Mouse (Mus musculus) neural tube, embryonic 14.5 days (tissue): Measurements from ENCODE around the gene D030056L22Rik. TPM values are rescaled to one million over a fixed set of nuclear protein-coding genes. Genes with fewer than 3 reads are reported as not detected.

Experiments used
- ATAC-seq: fragments of 200-750 bp; cut with Nextera tagmentation; 2 replicates; pipeline ENCODE4 v1.8.0; 2017; ENCODE audit warnings: low read depth, mild to moderate bottlenecking, moderate TSS enrichment, moderate library complexity
- H3K27ac ChIP-seq: fragments of 300-500 bp; sonication (generic); 2 replicates; pipeline ENCODE4 v1.5.1; 2014; ENCODE audit warnings: low read depth, mild to moderate bottlenecking, control low read depth, low read length, moderate library complexity, mixed read lengths
- H3K27me3 ChIP-seq: fragments of 300-500 bp; sonication (generic); 2 replicates; pipeline ENCODE4 v1.6.1; 2014; ENCODE audit warnings: low read length; ENCODE audit not compliant: control insufficient read depth, insufficient read depth
- H3K36me3 ChIP-seq: fragments of 300-500 bp; sonication (generic); 2 replicates; pipeline ENCODE4 v1.6.1; 2014; ENCODE audit warnings: low read length, mixed read lengths; ENCODE audit not compliant: control insufficient read depth, insufficient read depth
- H3K4me1 ChIP-seq: fragments of 300-500 bp; sonication (generic); 2 replicates; pipeline ENCODE4 v1.6.1; 2014; ENCODE audit warnings: low read length; ENCODE audit not compliant: control insufficient read depth, insufficient read depth
- H3K4me2 ChIP-seq: fragments of 300-500 bp; sonication (generic); 2 replicates; pipeline ENCODE4 v1.6.1; 2014; ENCODE audit warnings: mild to moderate bottlenecking, low read depth, low read length, control low read depth
- H3K4me3 ChIP-seq: fragments of 300-500 bp; sonication (generic); 2 replicates; pipeline ENCODE4 v1.5.1; 2014; ENCODE audit warnings: low read depth, low read length, control low read depth, mixed read lengths
- H3K9ac ChIP-seq: fragments of 300-500 bp; sonication (generic); replicated peaks from 2 replicates; pipeline ENCODE4 v1.6.1; 2014; ENCODE audit warnings: low read depth, mild to moderate bottlenecking, control low read depth, low read length, mixed read lengths
- H3K9me3 ChIP-seq: fragments of 300-500 bp; sonication (generic); 2 replicates; pipeline ENCODE4 v1.6.1; 2016; ENCODE audit warnings: low read length; ENCODE audit not compliant: control insufficient read depth
- WGBS: fragments of 180-500 bp; shearing (Covaris S2); extraction: QIAGEN DNeasy Blood & Tissue Kit; methylation state at CpG from one replicate; pipeline ENCODE4 v1.1.7; 2014; 5-methylcytosine and 5-hydroxymethylcytosine counted together
- polyA plus RNA-seq: library from polyadenylated mRNA; unstranded; fragments of >200 nt; fragmentation: Nextera tagmentation; extraction: Ambion mirVana; gene quantifications from 2 replicates; pipeline ENCODE4 v1.2.1, GENCODE M21; 2014

The D030056L22Rik gene
- polyA plus RNA-seq, result 63.3 and 66.7 TPM in 2 replicates

DNA sequence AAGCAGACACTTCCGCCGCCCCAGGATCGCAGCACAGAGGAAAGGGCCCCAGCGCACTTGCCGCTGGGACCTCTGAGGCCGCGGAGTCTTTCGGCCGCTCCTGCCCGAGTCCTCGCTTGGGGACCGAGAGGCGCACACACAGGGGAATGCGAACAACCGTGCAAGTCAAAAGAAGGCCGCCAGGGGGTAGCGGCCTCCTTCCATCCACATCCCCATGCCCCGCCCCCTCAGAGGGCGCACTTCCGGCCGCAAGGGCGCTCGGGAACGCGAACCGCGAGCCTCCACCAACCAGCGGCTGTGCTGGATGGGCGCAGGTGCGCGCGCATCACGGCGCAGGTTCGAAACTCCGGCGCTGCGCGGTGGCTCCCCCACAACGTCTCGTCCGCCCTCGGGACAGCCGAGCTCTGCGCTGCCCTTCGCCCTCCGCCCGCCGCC lies at the start of gene D030056L22Rik:
Gene D030056L22Rik (plus strand): TSS at position 328 of the 435 bp plus-strand sequence.
- Histone ChIP-seq H3K27me3 (no peaks in the 10 kb centered on the region), H3K27ac (peak within 1 kb of the TSS; percentile 90), H3K4me2 (peak within 1 kb of the TSS; percentile 95), H3K9me3 (no peaks in the 10 kb centered on the region), H3K9ac (peak within 1 kb of the TSS; percentile 78), H3K4me1 (peaks cover 10% of the 10 kb centered on the region; the same call in 1 of the 2 replicates), H3K36me3 (no peaks in the 10 kb centered on the region), H3K4me3 (peak within 1 kb of the TSS; percentile 75)
- ATAC-seq, result peak; percentile 99
- WGBS, result 0% methylated on average over 31 of the region's 49 CpGs

DNA sequence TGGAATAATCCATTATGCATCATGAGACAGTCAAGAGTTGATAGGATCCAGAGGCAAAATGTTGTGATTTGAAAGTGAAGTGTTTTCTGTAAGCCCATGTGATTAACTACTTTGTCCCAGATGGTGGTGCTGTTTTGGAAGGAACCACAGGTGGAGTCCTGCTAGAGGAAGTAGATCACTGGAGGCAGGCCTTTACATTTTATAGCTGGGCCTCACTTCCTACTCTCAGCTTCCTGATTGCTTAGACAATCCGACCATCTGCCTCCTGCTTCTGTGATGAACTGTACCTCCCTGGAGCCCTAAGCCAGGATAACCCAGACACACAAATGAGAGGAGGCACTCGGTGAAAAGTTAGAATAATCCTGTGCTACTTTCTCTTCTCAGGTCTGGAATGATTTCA lies 49.1 kb upstream of the D030056L22Rik start:
- Histone ChIP-seq H3K9me3 (no peaks in the 10 kb centered on the region), H3K4me1 (no peaks in the 10 kb centered on the region), H3K27ac (no peak overlapping the region), H3K27me3 (no peaks in the 10 kb centered on the region), H3K4me3 (no peak overlapping the region), H3K36me3 (no peaks in the 10 kb centered on the region), H3K9ac (no peak overlapping the region), H3K4me2 (no peak overlapping the region)
- WGBS, result 62% methylated on average over 2 of the region's 2 CpGs
- ATAC-seq, result no peak

DNA sequence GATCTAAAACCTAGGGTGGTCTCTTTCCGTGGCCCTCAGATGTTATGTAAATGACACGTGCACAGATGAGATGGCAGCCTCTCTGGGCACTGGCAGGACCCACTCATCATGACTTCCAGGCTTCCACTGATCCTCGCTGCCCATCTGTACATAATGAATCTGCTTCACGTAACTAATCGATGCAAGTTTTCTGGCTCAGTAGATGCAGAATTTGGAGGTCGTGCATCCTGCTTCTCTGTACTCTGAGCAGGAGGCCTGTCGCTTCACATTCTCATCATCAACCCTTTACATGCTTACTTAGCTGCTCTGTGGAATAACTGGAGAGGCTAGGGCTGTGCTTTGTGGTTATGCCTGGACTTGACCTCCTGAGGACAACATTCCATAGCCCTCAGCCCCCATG lies 46.0 kb upstream of the D030056L22Rik start:
- Histone ChIP-seq H3K9ac (no peak overlapping the region), H3K4me1 (peaks cover 5% of the 10 kb centered on the region; the same call in 1 of the 2 replicates), H3K27me3 (no peaks in the 10 kb centered on the region), H3K36me3 (no peaks in the 10 kb centered on the region), H3K9me3 (no peaks in the 10 kb centered on the region), H3K27ac (no peak overlapping the region), H3K4me3 (no peak overlapping the region), H3K4me2 (no peak overlapping the region)
- no peak for ATAC-seq
- 88% methylated on average over 7 of the region's 7 CpGs for WGBS

DNA sequence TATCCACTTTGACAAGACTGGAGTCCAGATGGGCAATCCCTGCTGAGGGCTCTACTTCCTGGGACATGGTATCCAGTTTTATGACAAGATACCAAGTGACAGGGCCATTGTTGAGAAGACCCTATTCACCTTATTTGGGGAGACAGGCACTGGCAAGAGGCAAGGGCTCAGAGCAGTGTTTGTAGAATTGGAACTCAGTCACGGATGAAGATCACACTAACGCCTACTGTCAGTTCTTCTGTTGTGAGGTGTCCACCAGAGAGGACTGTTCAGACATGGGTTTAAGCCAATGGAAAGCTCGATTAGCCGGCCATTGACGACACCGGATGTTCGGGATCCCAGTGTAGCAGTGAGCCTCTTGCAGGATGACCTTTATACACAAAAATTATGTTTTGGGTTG lies 43.4 kb upstream of the D030056L22Rik start:
- Histone ChIP-seq H3K9me3 (no peaks in the 10 kb centered on the region), H3K27ac (no peak overlapping the region), H3K9ac (no peak overlapping the region), H3K4me1 (peaks cover 20% of the 10 kb centered on the region), H3K36me3 (no peaks in the 10 kb centered on the region), H3K27me3 (no peaks in the 10 kb centered on the region), H3K4me2 (no peak overlapping the region), H3K4me3 (no peak overlapping the region)
- ATAC-seq, result no peak
- 95% methylated on average over 7 of the region's 7 CpGs for WGBS

DNA sequence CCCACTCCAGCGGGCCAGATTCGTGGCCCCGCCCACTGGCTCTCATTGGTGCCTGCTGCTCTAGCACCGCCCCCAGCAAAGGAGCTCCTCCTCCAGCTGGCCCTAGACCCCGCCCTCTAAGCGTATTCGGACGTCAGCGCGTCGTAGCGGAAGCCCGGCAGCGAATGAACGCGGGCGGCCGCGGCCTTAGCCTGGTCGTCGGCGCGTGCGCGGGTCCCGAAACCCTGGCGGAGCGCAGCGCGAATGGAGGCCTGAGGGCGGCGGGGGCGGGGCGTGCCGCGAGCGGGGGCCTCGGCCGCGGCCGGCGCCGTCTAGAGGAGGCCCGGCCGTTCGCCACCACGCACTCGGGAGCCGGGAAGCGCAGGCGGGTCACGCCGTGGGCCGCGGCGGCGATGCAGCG lies 42.4 kb upstream of the D030056L22Rik start, which contains the start of gene Carnmt1:
Gene Carnmt1 (plus strand): TSS at position 157 of the 400 bp plus-strand sequence.
- WGBS, result under 1% methylated on average over 46 of the region's 58 CpGs
- peak within 1 kb of the TSS; percentile 75 for H3K4me2 ChIP-seq
- peak; percentile 98 for ATAC-seq

DNA sequence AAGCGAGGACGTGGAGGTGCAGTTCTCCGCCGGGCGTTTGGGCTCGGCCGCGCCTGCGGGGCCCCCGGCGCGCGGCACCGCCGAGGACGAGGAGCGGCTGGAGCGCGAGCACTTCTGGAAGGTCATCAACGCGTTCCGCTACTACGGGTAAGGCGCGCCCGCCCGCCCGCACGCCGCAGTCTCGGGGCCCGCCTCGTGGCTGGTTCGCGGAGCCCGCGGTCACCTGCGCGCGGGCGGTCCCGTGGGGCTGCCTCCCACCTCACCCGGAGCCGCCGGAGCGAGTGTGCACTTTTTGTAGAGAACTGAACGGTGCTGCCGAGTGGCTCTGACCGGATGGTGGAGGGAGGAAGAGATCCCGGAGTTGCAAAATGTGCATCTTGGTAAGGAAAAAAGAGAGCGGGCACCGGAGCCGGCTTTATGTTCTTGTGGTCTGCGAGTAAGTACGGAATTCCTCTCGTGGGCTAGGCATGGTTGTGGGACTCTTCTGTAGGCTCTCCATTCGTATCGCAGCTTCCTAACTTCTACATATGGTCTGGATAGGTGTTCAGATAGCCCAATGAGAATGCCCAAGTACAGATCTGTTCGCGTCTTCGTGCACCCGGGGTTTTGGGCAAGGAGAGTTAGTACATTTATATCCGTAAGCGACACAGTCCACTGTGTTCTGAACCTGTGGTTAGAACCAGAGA lies 41.8 kb upstream of the D030056L22Rik start:
- H3K9me3 ChIP-seq, result no peaks in the 10 kb centered on the region
- H3K27me3 ChIP-seq, result no peaks in the 10 kb centered on the region
- peak; percentile 80 for ATAC-seq
- peak overlapping the region; percentile 78 for H3K4me3 ChIP-seq
- peaks cover 20% of the 10 kb centered on the region for H3K4me1 ChIP-seq
- under 1% methylated on average over 56 of the region's 64 CpGs for WGBS
- H3K4me2 ChIP-seq, result peak overlapping the region; percentile 75
- peak overlapping the region; percentile 55 for H3K9ac ChIP-seq
- no peaks in the 10 kb centered on the region for H3K36me3 ChIP-seq
- peak overlapping the region; percentile 74 for H3K27ac ChIP-seq

More for the DNA sequence above, 42.4 kb upstream of the D030056L22Rik start, which contains the start of gene Carnmt1:
- peak within 1 kb of the TSS; percentile 55 for H3K9ac ChIP-seq
- H3K27me3 ChIP-seq, result no peaks in the 10 kb centered on the region
- H3K9me3 ChIP-seq, result no peaks in the 10 kb centered on the region
- H3K4me3 ChIP-seq, result peak within 1 kb of the TSS; percentile 78
- peaks cover 20% of the 10 kb centered on the region for H3K4me1 ChIP-seq
- no peaks in the 10 kb centered on the region for H3K36me3 ChIP-seq
- H3K27ac ChIP-seq, result peak within 1 kb of the TSS; percentile 74

DNA sequence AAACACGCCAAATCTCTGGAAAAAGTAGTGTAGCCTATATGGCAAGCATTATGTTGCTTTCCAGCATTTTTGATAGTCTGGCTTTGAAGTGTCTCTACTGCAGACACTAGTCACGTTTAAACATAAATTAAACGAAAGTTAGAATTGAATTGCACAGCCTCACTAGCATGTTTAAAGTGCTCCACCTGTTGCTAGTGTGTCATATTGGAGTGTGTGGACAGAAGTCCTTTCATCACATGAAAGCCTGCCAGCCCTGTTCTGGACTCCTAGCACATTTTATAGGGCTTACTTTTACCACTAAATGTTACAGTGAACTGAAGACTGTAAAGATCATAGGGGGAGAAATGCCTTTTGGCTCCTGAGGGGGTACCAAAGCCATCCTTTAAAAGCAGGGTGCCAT lies 40.5 kb upstream of the D030056L22Rik start:
- Histone ChIP-seq H3K27ac (no peak overlapping the region), H3K9me3 (no peaks in the 10 kb centered on the region), H3K9ac (no peak overlapping the region), H3K4me3 (no peak overlapping the region), H3K27me3 (no peaks in the 10 kb centered on the region), H3K4me1 (peaks cover 20% of the 10 kb centered on the region), H3K4me2 (peak overlapping the region; percentile 75; the same call in 1 of the 2 replicates), H3K36me3 (no peaks in the 10 kb centered on the region)
- WGBS, result 62% methylated on average over 3 of the region's 3 CpGs
- ATAC-seq, result no peak

DNA sequence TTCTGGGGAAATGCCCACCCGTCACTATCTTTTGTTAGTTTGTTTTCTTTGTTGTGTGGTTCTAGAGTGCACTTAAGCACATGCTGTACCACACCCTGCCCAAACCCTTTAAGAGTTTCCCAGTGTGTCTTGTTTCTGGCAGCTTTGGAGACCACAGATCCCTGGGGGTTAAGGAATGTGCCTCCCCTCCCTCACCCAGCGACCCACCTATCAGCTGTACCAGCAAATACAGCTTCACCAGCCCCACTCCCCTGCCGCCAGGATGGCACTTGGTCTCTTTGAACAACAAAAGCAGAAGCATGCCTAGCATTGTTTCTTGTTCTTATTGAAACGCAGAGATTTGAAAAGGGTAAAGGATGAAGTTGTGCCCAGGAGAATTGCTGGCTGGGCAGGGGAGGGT lies 39.9 kb upstream of the D030056L22Rik start:
- Histone ChIP-seq H3K9me3 (no peaks in the 10 kb centered on the region), H3K36me3 (no peaks in the 10 kb centered on the region), H3K9ac (no peak overlapping the region; the same call in 1 of the 2 replicates), H3K4me2 (peak overlapping the region; percentile 75), H3K27ac (no peak overlapping the region), H3K4me1 (peaks cover 20% of the 10 kb centered on the region), H3K4me3 (no peak overlapping the region), H3K27me3 (no peaks in the 10 kb centered on the region)
- ATAC-seq, result no peak
- 17% methylated on average over 4 of the region's 4 CpGs for WGBS

DNA sequence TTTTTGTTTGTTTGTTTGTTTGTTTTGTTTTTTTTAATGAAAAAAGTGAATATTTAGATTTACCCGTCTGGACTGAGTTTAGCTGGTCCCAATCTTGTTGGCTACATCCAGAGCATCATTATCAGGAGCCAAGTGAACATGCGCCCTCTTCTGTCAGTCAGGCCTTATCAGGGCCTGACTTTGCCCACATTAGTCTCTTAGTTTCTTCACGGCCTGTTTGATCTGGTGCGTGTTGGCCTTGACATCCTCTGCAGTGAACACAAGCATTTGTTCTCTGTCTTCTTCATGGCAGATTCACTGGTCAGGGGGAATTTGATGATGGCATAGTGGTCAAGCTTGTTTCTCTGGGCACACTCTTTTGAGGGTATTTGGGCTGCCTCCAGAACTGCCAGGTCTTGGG lies 30.9 kb upstream of the D030056L22Rik start:
- H3K27me3 ChIP-seq, result no peaks in the 10 kb centered on the region
- H3K9me3 ChIP-seq, result no peaks in the 10 kb centered on the region
- ATAC-seq, result no peak
- 86% methylated on average over 4 of the region's 4 CpGs for WGBS
- H3K4me3 ChIP-seq, result no peak overlapping the region
- no peaks in the 10 kb centered on the region for H3K36me3 ChIP-seq
- H3K27ac ChIP-seq, result no peak overlapping the region
- H3K4me2 ChIP-seq, result no peak overlapping the region
- no peak overlapping the region for H3K9ac ChIP-seq
- no peaks in the 10 kb centered on the region for H3K4me1 ChIP-seq
